Mouse (Mus musculus) left cerebral cortex, adult 18-20 months (tissue): Measurements from ENCODE around the gene B2m. TPM values are rescaled to one million over a fixed set of nuclear protein-coding genes. Genes with fewer than 3 reads are reported as not detected.

Experiments used
- DNase-seq, 2 experiments: peaks; one replicate each; pipeline ENCODE4 v3.0.0; 2021 to 2022; ENCODE audit warnings: low spot score in 2 of 2, mixed read lengths in 1 of 2
- total RNA-seq, 2 experiments: library from RNA; stranded (reverse); gene quantifications; 2 replicates each; pipeline ENCODE4 v1.2.3; 2021

The B2m gene
- total RNA-seq, 2 experiments from 2014 or later: 121 to 139 TPM

DNA sequence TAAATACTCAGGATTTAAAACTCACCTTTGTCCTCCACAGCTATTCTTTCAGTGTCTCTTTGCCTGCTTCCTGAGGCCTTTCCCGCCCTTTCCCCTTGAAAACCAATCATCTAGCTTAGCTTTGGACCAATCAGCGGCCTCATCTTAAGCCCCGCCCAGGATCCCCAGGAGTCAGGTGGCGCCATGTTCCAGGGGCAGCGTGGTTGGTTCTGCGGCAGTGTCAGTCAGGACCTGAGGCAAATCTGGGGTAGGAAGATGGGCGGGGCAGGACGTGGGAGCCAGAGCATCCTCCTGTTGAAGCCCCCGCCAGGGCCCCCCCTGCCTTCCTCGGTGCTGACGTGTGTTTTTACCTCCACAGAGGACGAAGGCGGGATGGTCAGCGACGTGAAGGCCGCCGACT lies 38.6 kb downstream of the B2m start, which contains the start of the genes Patl2 and Terb2:
Gene Patl2 (minus strand): TSS at position 84 of the 400 bp plus-strand sequence.
Gene Terb2 (plus strand): TSS at position 167 of the 400 bp plus-strand sequence.
- DNase-seq: no peak

- no peak for DNase-seq
Observed at GRCm38 (mm10) chr2:122186751-122187150, 39.3 kb downstream of the B2m start.

DNA sequence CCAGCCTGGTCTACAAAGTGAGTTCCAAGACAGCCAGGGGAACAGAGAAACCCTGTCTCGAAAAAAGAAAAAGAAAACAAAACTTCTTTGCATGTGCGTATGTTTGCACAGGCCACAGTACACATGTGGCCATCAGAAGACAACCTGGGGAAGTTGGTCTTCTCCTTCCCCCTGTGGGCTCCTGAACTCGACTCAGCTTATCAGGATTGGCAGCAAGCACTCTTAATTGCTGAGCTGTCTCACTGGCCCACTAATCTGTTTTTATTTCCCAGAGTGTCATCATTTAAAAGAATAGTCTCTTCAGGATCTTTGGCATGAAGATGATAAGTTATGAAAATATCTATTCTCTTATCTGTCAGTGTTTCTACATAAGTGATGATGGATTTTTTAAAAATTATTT lies 44.4 kb downstream of the B2m start:
- no peak for DNase-seq

- DNase-seq: peak in 1 of 2 experiments; percentile 3
Observed at GRCm38 (mm10) chr2:122194509-122194929, 47.0 kb downstream of the B2m start.

DNA sequence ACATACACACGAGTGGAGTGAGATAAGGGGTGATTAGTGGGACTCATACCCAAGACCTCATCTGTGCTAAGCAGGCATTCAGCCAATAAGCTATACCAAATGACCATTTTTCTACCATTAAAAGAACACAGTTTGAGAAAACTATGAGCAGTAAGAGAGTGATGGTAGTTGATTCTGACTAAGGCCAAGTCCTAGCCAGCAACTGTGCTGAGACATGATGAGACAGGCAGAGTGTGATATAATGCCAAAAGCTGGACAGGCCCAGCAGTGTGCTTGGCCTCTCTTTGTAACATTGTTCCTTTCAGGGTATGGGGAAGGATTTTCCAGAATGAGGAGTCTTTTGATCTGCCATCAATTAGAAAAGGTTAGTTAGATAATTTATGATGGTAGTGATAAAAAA lies 54.0 kb downstream of the B2m start:
- DNase-seq: no peak

Other genes starting within 250 kb of the B2m start
- 10 to 100 TPM; 34.0 to 37.8 TPM for gene Ctdspl2, start 191.7 kb upstream of the B2m start, total RNA-seq
- gene Mageb3, start 191.6 kb upstream of the B2m start, total RNA-seq: under 1 TPM in 1 of 2 experiments, not detected in 1; 0.21 TPM
- gene Eif3j1, start 119.1 kb upstream of the B2m start, total RNA-seq: 10 to 100 TPM; 17.2 to 17.9 TPM
- 10 to 100 TPM; 15.9 to 16.1 TPM for gene Spg11, start 29.3 kb upstream of the B2m start, total RNA-seq
- gene Trim69, start 13.0 kb downstream of the B2m start, total RNA-seq: not detected
- gene Patl2, start 38.5 kb downstream of the B2m start, total RNA-seq: under 1 TPM in 1 of 2 experiments, not detected in 1; 0.14 TPM
- gene Terb2, start 38.6 kb downstream of the B2m start, total RNA-seq: not detected
- gene Sord, start 87.1 kb downstream of the B2m start, total RNA-seq: 10 to 100 TPM; 19.4 to 20.4 TPM
- gene Duox2, start 150.8 kb downstream of the B2m start, total RNA-seq: not detected
- not detected for gene Duoxa2, start 151.2 kb downstream of the B2m start, total RNA-seq
- under 1 TPM in 1 of 2 experiments, not detected in 1; 0.23 TPM for gene Duoxa1, start 166.0 kb downstream of the B2m start, total RNA-seq
- gene Duox1, start 168.0 kb downstream of the B2m start, total RNA-seq: not detected
- gene Shf, start 221.5 kb downstream of the B2m start, total RNA-seq: 10 to 100 TPM; 70.5 to 76.1 TPM